ENCODE assay signal across 24 mouse cellular contexts in genomic region chr11:31388890-31389289, GRCm38 (mm10). TPM values are rescaled to one million over a fixed set of nuclear protein-coding genes. Genes with fewer than 3 reads are reported as not detected.
DNase-seq lines count a peak whose midpoint lies in the region; ATAC-seq and TF ChIP-seq lines count a peak whose summit lies in the region.
"Had no signal": no experiment of that assay in that cellular context is flagged by ENCODE, and none has a peak within 500 bp of the region (broad histone marks: within the 10 kb centered on the region; RNA-seq: fewer than 3 reads in every experiment).

No protein-coding gene starts in this region.

- no peak overlapping the region for H3K9ac ChIP-seq in heart, embryonic 12.5 days
- H3K9ac ChIP-seq in kidney, postnatal 0 days (ENCODE audit: low read depth, low read length), result no peak overlapping the region
- H3K9ac ChIP-seq in kidney, embryonic 15.5 days, result no peak overlapping the region
- H3K9ac ChIP-seq in lung, embryonic 14.5 days, result no peak overlapping the region
- H3K9ac ChIP-seq: embryonic facial prominence, embryonic 13.5 days; forebrain, embryonic 12.5 days; forebrain, embryonic 15.5 days; hindbrain, embryonic 12.5 days; hindbrain, embryonic 15.5 days had no signal

- intact Hi-C loops in heart, postnatal 10 days (cut with DNase I), result no loop called here
- intact Hi-C loops in heart, postnatal 25 days (cut with DNase I), result no loop called here

- no peaks in the 10 kb centered on the region for H3K9me3 ChIP-seq in heart, embryonic 12.5 days (replicated peaks)
- H3K9me3 ChIP-seq in kidney, postnatal 0 days (replicated peaks; ENCODE audit: low read length), result no peaks in the 10 kb centered on the region
- no peaks in the 10 kb centered on the region for H3K9me3 ChIP-seq in kidney, embryonic 15.5 days (replicated peaks)
- no peaks in the 10 kb centered on the region for H3K9me3 ChIP-seq in lung, embryonic 14.5 days (ENCODE audit: low read depth, low read length)
- H3K9me3 ChIP-seq: embryonic facial prominence, embryonic 10.5 days; embryonic facial prominence, embryonic 13.5 days; forebrain, embryonic 12.5 days; forebrain, embryonic 15.5 days; hindbrain, embryonic 12.5 days; hindbrain, embryonic 15.5 days had no signal

- no peak for ATAC-seq in heart, embryonic 12.5 days (ENCODE audit: insufficient number of reproducible peaks, low FRiP score)
- ATAC-seq in kidney, postnatal 0 days (replicated peaks; ENCODE audit: low FRiP score, low read depth), result no peak
- no peak for ATAC-seq in kidney, embryonic 15.5 days (replicated peaks; ENCODE audit: low FRiP score)
- peak; percentile 33; the same call in 1 of the 2 replicates for ATAC-seq in lung, embryonic 14.5 days (ENCODE audit: insufficient read depth)
- ATAC-seq: activated CD4-positive, CD25-positive, alpha-beta regulatory T cell, adult 4 months; forebrain, embryonic 15.5 days had no signal

- no peaks in the 10 kb centered on the region for H3K36me3 ChIP-seq in heart, embryonic 12.5 days
- H3K36me3 ChIP-seq in kidney, postnatal 0 days (ENCODE audit: insufficient read depth, low read length), result no peaks in the 10 kb centered on the region
- H3K36me3 ChIP-seq in kidney, embryonic 15.5 days, result no peaks in the 10 kb centered on the region
- H3K36me3 ChIP-seq in lung, embryonic 14.5 days (ENCODE audit: insufficient read depth), result no peaks in the 10 kb centered on the region
- H3K36me3 ChIP-seq: embryonic facial prominence, embryonic 10.5 days; embryonic facial prominence, embryonic 13.5 days; forebrain, embryonic 12.5 days; forebrain, embryonic 15.5 days; hindbrain, embryonic 12.5 days; hindbrain, embryonic 15.5 days had no signal

- DNase-seq in heart, adult 11 months, result peak; percentile 92
- DNase-seq in heart, postnatal 10 days, result peak; percentile 23 to 39
- no peak for DNase-seq in heart, postnatal 25 days (ENCODE audit: low spot score)
- DNase-seq in kidney, postnatal 0 days (ENCODE audit: low spot score), result peak; percentile 15
- DNase-seq in lung, embryonic 14.5 days, result peak; percentile 47
- no peak for DNase-seq in lung, adult 18-20 months
- DNase-seq: adrenal gland, adult 8-10 months; adrenal gland, postnatal 25 days; cerebellum, adult 11-12 months; cerebellum, adult 8-10 months; cerebellum, postnatal 10 days; cerebellum, postnatal 36 days; embryo, embryonic 11 days; gastrocnemius, postnatal 36 days had no signal

- no peak overlapping the region for H3K27ac ChIP-seq in heart, embryonic 12.5 days (ENCODE audit: poor library complexity, severe bottlenecking)
- H3K27ac ChIP-seq in kidney, postnatal 0 days, result no peak overlapping the region
- H3K27ac ChIP-seq in kidney, embryonic 15.5 days, result no peak overlapping the region
- no peak overlapping the region for H3K27ac ChIP-seq in lung, embryonic 14.5 days (ENCODE audit: low read depth)
- H3K27ac ChIP-seq: embryonic facial prominence, embryonic 10.5 days; embryonic facial prominence, embryonic 13.5 days; forebrain, embryonic 12.5 days; forebrain, embryonic 15.5 days; hindbrain, embryonic 12.5 days; hindbrain, embryonic 15.5 days had no signal

- H3K4me2 ChIP-seq in heart, embryonic 12.5 days, result no peak overlapping the region
- no peak overlapping the region for H3K4me2 ChIP-seq in kidney, postnatal 0 days (ENCODE audit: low read length)
- H3K4me2 ChIP-seq in kidney, embryonic 15.5 days, result no peak overlapping the region
- no peak overlapping the region for H3K4me2 ChIP-seq in lung, embryonic 14.5 days
- H3K4me2 ChIP-seq: embryonic facial prominence, embryonic 13.5 days; forebrain, embryonic 12.5 days; forebrain, embryonic 15.5 days; hindbrain, embryonic 12.5 days; hindbrain, embryonic 15.5 days had no signal

- WGBS in heart, embryonic 12.5 days, result 61% methylated on average over 4 of the region's 4 CpGs
- 31% methylated on average over 4 of the region's 4 CpGs for WGBS in kidney, postnatal 0 days
- WGBS in kidney, embryonic 15.5 days, result 26% methylated on average over 4 of the region's 4 CpGs
- WGBS in lung, embryonic 14.5 days, result 32% methylated on average over 4 of the region's 4 CpGs

- TF ChIP-seq CTCF in kidney, postnatal 0 days (IDR thresholded peaks at IDR 0.05; ENCODE audit: low read depth), result no peak
- TF ChIP-seq CTCF in lung, embryonic 14.5 days (IDR thresholded peaks at IDR 0.05; ENCODE audit: low read depth), result no peak

- no peak overlapping the region for H3K4me3 ChIP-seq in heart, embryonic 12.5 days
- H3K4me3 ChIP-seq in kidney, postnatal 0 days (replicated peaks; ENCODE audit: low read depth, low read length), result no peak overlapping the region
- no peak overlapping the region for H3K4me3 ChIP-seq in kidney, embryonic 15.5 days (replicated peaks)
- H3K4me3 ChIP-seq in lung, embryonic 14.5 days (ENCODE audit: low read depth, low read length), result no peak overlapping the region
- H3K4me3 ChIP-seq: embryonic facial prominence, embryonic 10.5 days; embryonic facial prominence, embryonic 13.5 days; erythroblast, embryonic 14.5 days; forebrain, embryonic 12.5 days; forebrain, embryonic 15.5 days; hindbrain, embryonic 12.5 days; hindbrain, embryonic 15.5 days had no signal

- H3K27me3 ChIP-seq in heart, embryonic 12.5 days (replicated peaks), result no peaks in the 10 kb centered on the region
- H3K27me3 ChIP-seq in kidney, postnatal 0 days (ENCODE audit: insufficient read depth, low read length), result no peaks in the 10 kb centered on the region
- H3K27me3 ChIP-seq in kidney, embryonic 15.5 days, result no peaks in the 10 kb centered on the region
- H3K27me3 ChIP-seq in lung, embryonic 14.5 days (ENCODE audit: insufficient read depth, low read length), result no peaks in the 10 kb centered on the region
- H3K27me3 ChIP-seq: forebrain, embryonic 12.5 days; forebrain, embryonic 15.5 days; hindbrain, embryonic 12.5 days; hindbrain, embryonic 15.5 days had no signal

- no peaks in the 10 kb centered on the region for H3K4me1 ChIP-seq in heart, embryonic 12.5 days (replicated peaks)
- no peaks in the 10 kb centered on the region; the same call in 1 of the 2 replicates for H3K4me1 ChIP-seq in kidney, postnatal 0 days (replicated peaks; ENCODE audit: insufficient read depth, low read length)
- peaks cover 11% of the 10 kb centered on the region for H3K4me1 ChIP-seq in kidney, embryonic 15.5 days
- H3K4me1 ChIP-seq in lung, embryonic 14.5 days (ENCODE audit: insufficient read depth), result no peaks in the 10 kb centered on the region
- H3K4me1 ChIP-seq: embryonic facial prominence, embryonic 10.5 days; forebrain, embryonic 12.5 days; forebrain, embryonic 15.5 days; hindbrain, embryonic 12.5 days; hindbrain, embryonic 15.5 days had no signal

RNA-seq across cellular contexts. Expression of gene Stc2, which starts 19.0 kb away (rescaled TPM):
- polyA plus RNA-seq in heart, embryonic 12.5 days (2016; fragmentation: Nextera tagmentation; extraction: Ambion mirVana), result 3.7 and 3.8 TPM in 2 replicates
- 10 to 100 TPM; 15.0 to 18.7 TPM for total RNA-seq in heart, postnatal 10 days (2021)
- total RNA-seq in heart, postnatal 25 days (2021), result 10 to 100 TPM; 15.0 to 26.0 TPM
- polyA plus RNA-seq in kidney, postnatal 0 days (2015; fragmentation: Nextera tagmentation; extraction: Ambion mirVana), result 2.6 and 2.9 TPM in 2 replicates
- 2.2 and 2.8 TPM in 2 replicates for polyA plus RNA-seq in kidney, embryonic 15.5 days (2015; fragmentation: Nextera tagmentation; extraction: Ambion mirVana)
- 1.5 and 1.7 TPM in 2 replicates for polyA plus RNA-seq in lung, embryonic 14.5 days (2014; fragmentation: Nextera tagmentation; extraction: Ambion mirVana)
- polyA plus RNA-seq: erythroblast, embryonic 14.5 days had no signal

Comparison
In these comparisons a context has a peak if more than half of its experiments do, and no peak if none do; other contexts are left out.
1. DNase-seq: peak in heart, adult 11 months (single experiment), heart, postnatal 10 days (2 of 2), kidney, postnatal 0 days (single experiment) and lung, embryonic 14.5 days (single experiment); none in heart, postnatal 25 days (single experiment) and lung, adult 18-20 months (0 of 2).